Mouse (Mus musculus) liver, embryonic 15.5 days (tissue): ENCODE results near the gene Samd4. TPM values are rescaled to one million over a fixed set of nuclear protein-coding genes. Genes with fewer than 3 reads are reported as not detected.

Experiments used
- ATAC-seq: fragments of 200-750 bp; cut with Nextera tagmentation; 2 replicates; pipeline ENCODE4 v1.8.0; 2017; ENCODE audit warnings: moderate number of reproducible peaks, mild to moderate bottlenecking, moderate library complexity; ENCODE audit not compliant: insufficient read depth
- H3K27ac ChIP-seq: fragments of 300-500 bp; sonication (generic); replicated peaks from 2 replicates; pipeline ENCODE4 v1.5.1; 2015; ENCODE audit warnings: mild to moderate bottlenecking, inconsistent platforms
- H3K27me3 ChIP-seq: fragments of 300-500 bp; sonication (generic); 2 replicates; pipeline ENCODE4 v1.6.1; 2015; ENCODE audit warnings: mild to moderate bottlenecking, inconsistent platforms
- H3K36me3 ChIP-seq: fragments of 300-500 bp; sonication (generic); replicated peaks from 2 replicates; pipeline ENCODE4 v1.6.1; 2015; ENCODE audit warnings: moderate library complexity, mild to moderate bottlenecking, inconsistent platforms
- H3K4me1 ChIP-seq: fragments of 300-500 bp; sonication (generic); replicated peaks from 2 replicates; pipeline ENCODE4 v1.6.1; 2015; ENCODE audit warnings: inconsistent platforms
- H3K4me2 ChIP-seq: fragments of 300-500 bp; sonication (generic); 2 replicates; pipeline ENCODE4 v1.6.1; 2015; ENCODE audit warnings: moderate library complexity, mild to moderate bottlenecking, inconsistent platforms
- H3K4me3 ChIP-seq: fragments of 300-500 bp; sonication (generic); replicated peaks from 2 replicates; pipeline ENCODE4 v1.5.1; 2015; ENCODE audit warnings: mild to moderate bottlenecking, inconsistent platforms
- H3K9ac ChIP-seq: fragments of 300-500 bp; sonication (generic); 2 replicates; pipeline ENCODE4 v1.6.1; 2015; ENCODE audit warnings: moderate library complexity, mild to moderate bottlenecking, inconsistent platforms
- H3K9me3 ChIP-seq: fragments of 300-500 bp; sonication (generic); replicated peaks from 2 replicates; pipeline ENCODE4 v1.6.1; 2016; ENCODE audit warnings: inconsistent platforms
- WGBS: fragments of 180-500 bp; shearing (Covaris S2); methylation state at CpG from one replicate; pipeline ENCODE4 v1.1.7; 2015; ENCODE audit warnings: mixed read lengths; ENCODE audit not compliant: insufficient replicate concordance; 5-methylcytosine and 5-hydroxymethylcytosine counted together
- polyA plus RNA-seq: library from polyadenylated mRNA; unstranded; fragments of >200 nt; fragmentation: Nextera tagmentation; extraction: Ambion mirVana; gene quantifications from 2 replicates; pipeline ENCODE4 v1.2.1, GENCODE M21; 2015

Gene Samd4
- polyA plus RNA-seq, 1 experiment from 2014 or later: 0.59 TPM

- H3K27ac ChIP-seq: no peak overlapping the region
These were observed 26.2 kb downstream of the Samd4 start for GRCm38 (mm10) chr14:46908858-46909257.

DNA sequence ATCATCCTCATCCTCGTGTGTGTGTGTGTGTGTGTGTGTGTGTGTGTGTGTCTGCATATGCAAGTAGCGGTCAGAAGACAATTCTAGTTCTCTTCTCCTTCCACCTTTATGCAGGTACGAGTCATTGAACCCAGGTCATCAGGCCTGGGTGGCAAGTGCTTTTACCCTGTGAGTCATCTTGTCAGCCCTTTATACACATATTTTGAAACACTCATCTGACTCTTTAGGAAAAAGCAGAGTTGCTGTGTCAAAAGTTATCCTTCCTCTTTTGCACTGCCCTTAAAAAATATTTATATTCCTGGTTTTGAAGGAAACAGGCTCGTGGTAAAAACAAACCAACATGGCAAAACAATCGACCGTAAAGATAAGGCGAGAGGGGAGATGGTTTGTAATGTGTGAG, 29.8 kb downstream of the Samd4 start:
- 52% methylated on average over 7 of the region's 7 CpGs for WGBS
- Histone ChIP-seq H3K9me3 (no peaks in the 10 kb centered on the region), H3K4me3 (no peak overlapping the region), H3K27ac (no peak overlapping the region), H3K4me2 (no peak overlapping the region), H3K9ac (no peak overlapping the region), H3K36me3 (no peaks in the 10 kb centered on the region), H3K27me3 (no peaks in the 10 kb centered on the region), H3K4me1 (no peaks in the 10 kb centered on the region)
- no peak for ATAC-seq

More at GRCm38 (mm10) chr14:46908858-46909257, 26.2 kb downstream of the Samd4 start:
- 56% methylated on average over 8 of the region's 8 CpGs for WGBS
- Histone ChIP-seq H3K27me3 (no peaks in the 10 kb centered on the region), H3K4me3 (no peak overlapping the region), H3K4me2 (no peak overlapping the region), H3K9ac (no peak overlapping the region), H3K4me1 (no peaks in the 10 kb centered on the region), H3K9me3 (no peaks in the 10 kb centered on the region), H3K36me3 (no peaks in the 10 kb centered on the region)
- ATAC-seq: no peak

DNA sequence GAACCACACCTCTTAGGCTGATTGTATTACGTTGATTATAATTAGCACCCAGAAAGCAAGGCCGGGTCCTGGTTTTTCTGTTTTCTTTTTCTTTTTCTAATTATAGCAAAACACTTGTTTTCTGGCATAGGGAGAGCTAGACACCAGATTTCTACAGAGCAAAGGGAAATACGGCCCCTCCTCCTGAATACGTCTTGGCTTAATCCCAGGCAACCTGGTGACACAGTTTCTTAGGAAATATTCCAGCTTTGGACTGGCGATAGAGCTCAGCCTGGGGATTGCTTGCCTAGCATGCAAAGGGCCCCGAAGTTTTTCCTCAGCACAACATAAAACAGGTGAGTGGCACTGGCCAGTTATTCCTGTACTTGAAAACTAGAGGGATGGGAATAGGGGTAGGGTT, 31.7 kb downstream of the Samd4 start:
- 72% methylated on average over 6 of the region's 6 CpGs for WGBS
- H3K9me3 ChIP-seq: no peaks in the 10 kb centered on the region
- no peaks in the 10 kb centered on the region for H3K4me1 ChIP-seq
- no peak overlapping the region for H3K4me3 ChIP-seq
- H3K27me3 ChIP-seq: no peaks in the 10 kb centered on the region
- H3K36me3 ChIP-seq: no peaks in the 10 kb centered on the region
- ATAC-seq: no peak
- no peak overlapping the region for H3K27ac ChIP-seq
- H3K4me2 ChIP-seq: no peak overlapping the region
- H3K9ac ChIP-seq: no peak overlapping the region

GRCm38 (mm10) chr14:46915555-46915954, 32.9 kb downstream of the Samd4 start:
- Histone ChIP-seq H3K4me1 (no peaks in the 10 kb centered on the region), H3K4me3 (no peak overlapping the region), H3K9ac (no peak overlapping the region), H3K4me2 (no peak overlapping the region), H3K9me3 (no peaks in the 10 kb centered on the region), H3K36me3 (no peaks in the 10 kb centered on the region), H3K27me3 (no peaks in the 10 kb centered on the region), H3K27ac (no peak overlapping the region)
- no peak for ATAC-seq
- WGBS: 18% methylated on average over 6 of the region's 6 CpGs

DNA sequence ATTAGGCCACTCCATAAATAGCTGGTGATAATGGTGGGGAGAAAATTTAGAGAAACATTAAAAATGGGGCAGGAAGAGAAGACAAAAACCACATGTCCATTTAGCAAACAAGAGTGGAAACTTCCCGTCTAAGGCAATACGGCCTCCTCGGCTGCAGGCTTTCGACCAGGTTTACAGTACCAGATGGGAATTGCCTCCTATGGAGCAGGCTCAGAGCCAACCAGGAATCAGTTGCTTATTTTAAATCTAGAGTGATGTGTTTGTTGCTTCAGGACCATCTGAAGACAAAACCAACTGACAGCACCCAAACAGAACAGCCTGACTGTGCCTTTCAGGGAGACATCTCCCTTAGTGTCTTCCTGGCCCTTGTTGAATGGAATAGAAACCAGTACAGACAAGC, 33.9 kb downstream of the Samd4 start:
- Histone ChIP-seq H3K27ac (no peak overlapping the region), H3K4me2 (no peak overlapping the region), H3K4me3 (no peak overlapping the region), H3K27me3 (no peaks in the 10 kb centered on the region), H3K9ac (no peak overlapping the region), H3K36me3 (no peaks in the 10 kb centered on the region), H3K9me3 (no peaks in the 10 kb centered on the region), H3K4me1 (no peaks in the 10 kb centered on the region)
- WGBS: 72% methylated on average over 4 of the region's 4 CpGs
- no peak for ATAC-seq

DNA sequence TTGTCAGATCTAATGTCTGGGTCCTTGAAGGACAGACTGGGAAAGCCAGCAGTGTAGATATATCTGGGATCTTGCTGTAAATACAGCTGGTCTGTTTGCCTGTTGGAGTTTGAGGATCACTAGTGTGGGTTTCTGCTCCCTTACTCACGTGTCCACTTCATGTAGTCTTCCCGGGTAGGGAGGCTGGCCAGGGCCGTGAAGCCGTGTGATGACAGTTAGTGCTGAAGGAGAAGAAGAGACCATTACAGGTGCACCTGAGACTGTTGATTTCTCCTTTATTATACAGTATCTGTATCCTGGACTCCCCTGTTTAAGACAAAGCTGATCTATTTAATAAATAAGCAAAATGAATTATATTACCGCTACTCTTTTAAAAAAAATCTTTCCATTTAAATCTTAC, 34.5 kb downstream of the Samd4 start:
- H3K4me2 ChIP-seq: no peak overlapping the region
- H3K36me3 ChIP-seq: no peaks in the 10 kb centered on the region
- H3K4me3 ChIP-seq: no peak overlapping the region
- no peak overlapping the region for H3K27ac ChIP-seq
- no peaks in the 10 kb centered on the region for H3K9me3 ChIP-seq
- 73% methylated on average over 5 of the region's 5 CpGs for WGBS
- H3K27me3 ChIP-seq: no peaks in the 10 kb centered on the region
- H3K4me1 ChIP-seq: no peaks in the 10 kb centered on the region
- H3K9ac ChIP-seq: no peak overlapping the region
- no peak for ATAC-seq

- 68% methylated on average over 3 of the region's 3 CpGs for WGBS
- Histone ChIP-seq H3K36me3 (no peaks in the 10 kb centered on the region), H3K27me3 (no peaks in the 10 kb centered on the region), H3K9me3 (no peaks in the 10 kb centered on the region), H3K9ac (no peak overlapping the region), H3K27ac (no peak overlapping the region), H3K4me1 (no peaks in the 10 kb centered on the region), H3K4me3 (no peak overlapping the region), H3K4me2 (no peak overlapping the region)
- ATAC-seq: no peak
These were observed 34.9 kb downstream of the Samd4 start for GRCm38 (mm10) chr14:46917581-46917980.

- Histone ChIP-seq H3K4me3 (no peak overlapping the region), H3K9me3 (no peaks in the 10 kb centered on the region), H3K27ac (no peak overlapping the region), H3K9ac (no peak overlapping the region), H3K4me2 (no peak overlapping the region), H3K4me1 (no peaks in the 10 kb centered on the region), H3K36me3 (no peaks in the 10 kb centered on the region), H3K27me3 (no peaks in the 10 kb centered on the region)
- no peak for ATAC-seq
- 67% methylated on average over 5 of the region's 5 CpGs for WGBS
These were observed 37.8 kb downstream of the Samd4 start for GRCm38 (mm10) chr14:46920496-46920895.

- H3K4me3 ChIP-seq: no peak overlapping the region
These were observed 38.7 kb downstream of the Samd4 start for GRCm38 (mm10) chr14:46921178-46921975.

GRCm38 (mm10) chr14:46923931-46924330, 41.3 kb downstream of the Samd4 start:
- no peak overlapping the region for H3K4me3 ChIP-seq
- no peak overlapping the region for H3K9ac ChIP-seq
- no peaks in the 10 kb centered on the region for H3K36me3 ChIP-seq
- H3K4me1 ChIP-seq: no peaks in the 10 kb centered on the region
- no peak for ATAC-seq
- WGBS: 59% methylated on average over 10 of the region's 10 CpGs
- H3K27me3 ChIP-seq: no peaks in the 10 kb centered on the region
- H3K27ac ChIP-seq: no peak overlapping the region
- H3K4me2 ChIP-seq: no peak overlapping the region
- H3K9me3 ChIP-seq: no peaks in the 10 kb centered on the region

More at GRCm38 (mm10) chr14:46921178-46921975, 38.7 kb downstream of the Samd4 start:
- Histone ChIP-seq H3K9ac (no peak overlapping the region), H3K27me3 (no peaks in the 10 kb centered on the region), H3K36me3 (no peaks in the 10 kb centered on the region), H3K4me1 (no peaks in the 10 kb centered on the region), H3K27ac (no peak overlapping the region), H3K4me2 (no peak overlapping the region), H3K9me3 (no peaks in the 10 kb centered on the region)
- ATAC-seq: no peak
- WGBS: 60% methylated on average over 9 of the region's 9 CpGs

DNA sequence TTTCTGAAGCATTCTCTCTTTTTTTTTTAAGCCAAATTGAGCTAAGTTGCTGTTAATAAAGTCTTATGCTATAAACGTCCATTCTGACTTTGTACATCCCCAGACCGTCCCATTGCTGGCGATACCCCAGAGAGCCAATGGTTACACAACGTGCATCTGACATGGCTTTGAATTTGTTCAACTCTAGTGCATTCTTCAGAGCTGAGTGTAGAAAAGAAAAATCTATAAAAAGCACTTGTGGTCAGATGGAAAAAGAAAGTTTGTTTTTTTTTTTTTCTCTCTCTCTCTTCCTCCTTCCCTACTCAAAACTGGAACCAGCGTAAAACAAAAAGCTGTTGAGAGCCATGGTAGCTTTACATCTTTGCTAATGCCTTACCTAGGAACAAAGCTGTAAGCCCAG, 41.8 kb downstream of the Samd4 start:
- Histone ChIP-seq H3K4me1 (no peaks in the 10 kb centered on the region), H3K4me2 (no peak overlapping the region), H3K27me3 (no peaks in the 10 kb centered on the region), H3K36me3 (no peaks in the 10 kb centered on the region), H3K4me3 (no peak overlapping the region), H3K9me3 (no peaks in the 10 kb centered on the region), H3K9ac (no peak overlapping the region), H3K27ac (no peak overlapping the region)
- 56% methylated on average over 5 of the region's 5 CpGs for WGBS
- no peak for ATAC-seq

DNA sequence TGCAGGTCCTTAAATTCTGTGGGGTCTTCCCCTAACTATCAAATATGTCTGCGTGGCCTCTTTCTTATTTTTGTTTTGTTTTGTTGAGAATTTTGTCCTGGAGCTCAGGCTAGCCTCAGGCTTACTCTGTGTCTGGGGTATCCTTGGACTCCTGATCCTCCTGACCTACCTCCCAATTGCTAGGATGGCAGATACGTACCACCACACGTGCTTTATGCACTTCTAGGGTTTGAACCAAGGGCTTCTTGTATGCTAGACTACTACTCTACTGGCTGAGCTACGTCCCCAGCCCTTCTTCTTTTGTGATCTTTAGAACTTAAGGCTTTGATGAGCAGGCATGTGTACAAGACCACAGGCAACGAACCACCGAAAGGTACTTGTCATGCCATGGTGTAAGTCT, 45.9 kb downstream of the Samd4 start:
- Histone ChIP-seq H3K27ac (no peak overlapping the region), H3K36me3 (no peaks in the 10 kb centered on the region), H3K9me3 (no peaks in the 10 kb centered on the region), H3K4me2 (no peak overlapping the region), H3K4me1 (no peaks in the 10 kb centered on the region), H3K9ac (no peak overlapping the region), H3K27me3 (no peaks in the 10 kb centered on the region), H3K4me3 (no peak overlapping the region)
- ATAC-seq: no peak
- WGBS: 70% methylated on average over 6 of the region's 6 CpGs
